Mouse (Mus musculus): ENCODE results near the gene Lrrc63.

The Lrrc63 gene

GRCm38 (mm10) chr14:75139225-75139624 is 8.5 kb upstream of the Lrrc63 start:
- no peak for DNase-seq (ENCODE audit: extremely low read depth, low read depth, low spot score)

GRCm38 (mm10) chr14:75138503-75138902 is 7.8 kb upstream of the Lrrc63 start:
- DNase-seq (ENCODE audit: extremely low read depth, low read depth, low spot score) = no peak

GRCm38 (mm10) chr14:75136119-75136966 is 5.7 kb upstream of the Lrrc63 start:
- DNase-seq (ENCODE audit: extremely low read depth, low read depth, low spot score) = no peak

GRCm38 (mm10) chr14:75131324-75131935 is 749 bp upstream of the Lrrc63 start:
- DNase-seq (ENCODE audit: extremely low read depth, low read depth, low spot score) = no peak

GRCm38 (mm10) chr14:75121658-75122057 is 9.0 kb downstream of the Lrrc63 start:
- no peak for DNase-seq (ENCODE audit: extremely low read depth, low read depth, low spot score)

- no peak for DNase-seq (ENCODE audit: extremely low read depth, low read depth, low spot score)
These were observed 27.7 kb downstream of the Lrrc63 start for GRCm38 (mm10) chr14:75102956-75103355.

GRCm38 (mm10) chr14:75077946-75078345 is 52.7 kb downstream of the Lrrc63 start:
- DNase-seq (ENCODE audit: extremely low read depth, low read depth, low spot score) = no peak

- no peak for DNase-seq (ENCODE audit: extremely low read depth, low read depth, low spot score)
These were observed 55.1 kb downstream of the Lrrc63 start for GRCm38 (mm10) chr14:75075299-75076180.

GRCm38 (mm10) chr14:75071091-75071490 is 59.6 kb downstream of the Lrrc63 start:
- no peak for DNase-seq (ENCODE audit: extremely low read depth, low read depth, low spot score)

- no peak for DNase-seq (ENCODE audit: extremely low read depth, low read depth, low spot score)
These were observed 61.2 kb downstream of the Lrrc63 start for GRCm38 (mm10) chr14:75069356-75069979.

GRCm38 (mm10) chr14:75068430-75069112 is 62.1 kb downstream of the Lrrc63 start:
- no peak for DNase-seq (ENCODE audit: extremely low read depth, low read depth, low spot score)

- DNase-seq (ENCODE audit: extremely low read depth, low read depth, low spot score) = no peak
These were observed 65.5 kb downstream of the Lrrc63 start for GRCm38 (mm10) chr14:75065211-75065610.

- DNase-seq (ENCODE audit: extremely low read depth, low read depth, low spot score) = no peak
These were observed 66.2 kb downstream of the Lrrc63 start for GRCm38 (mm10) chr14:75064520-75064919.

- DNase-seq (ENCODE audit: extremely low read depth, low read depth, low spot score) = no peak
These were observed 66.7 kb downstream of the Lrrc63 start for GRCm38 (mm10) chr14:75063936-75064335.

GRCm38 (mm10) chr14:75060562-75060961 is 70.1 kb downstream of the Lrrc63 start:
- DNase-seq (ENCODE audit: extremely low read depth, low read depth, low spot score) = no peak

- DNase-seq (ENCODE audit: extremely low read depth, low read depth, low spot score) = no peak
These were observed 73.7 kb downstream of the Lrrc63 start for GRCm38 (mm10) chr14:75056861-75057431.

GRCm38 (mm10) chr14:75054455-75055343 is 76.0 kb downstream of the Lrrc63 start:
- DNase-seq (ENCODE audit: extremely low read depth, low read depth, low spot score) = no peak

GRCm38 (mm10) chr14:75052451-75052850 is 78.2 kb downstream of the Lrrc63 start:
- no peak for DNase-seq (ENCODE audit: extremely low read depth, low read depth, low spot score)

GRCm38 (mm10) chr14:75045184-75045583 is 85.5 kb downstream of the Lrrc63 start:
- DNase-seq (ENCODE audit: extremely low read depth, low read depth, low spot score) = no peak
